Mouse (Mus musculus): ENCODE results near the gene Noc2l. TPM values are rescaled to one million over a fixed set of nuclear protein-coding genes. Genes with fewer than 3 reads are reported as not detected.

Noc2l gene
- polyA plus RNA-seq, 2 experiments, result 40.2 to 68.0 TPM

DNA sequence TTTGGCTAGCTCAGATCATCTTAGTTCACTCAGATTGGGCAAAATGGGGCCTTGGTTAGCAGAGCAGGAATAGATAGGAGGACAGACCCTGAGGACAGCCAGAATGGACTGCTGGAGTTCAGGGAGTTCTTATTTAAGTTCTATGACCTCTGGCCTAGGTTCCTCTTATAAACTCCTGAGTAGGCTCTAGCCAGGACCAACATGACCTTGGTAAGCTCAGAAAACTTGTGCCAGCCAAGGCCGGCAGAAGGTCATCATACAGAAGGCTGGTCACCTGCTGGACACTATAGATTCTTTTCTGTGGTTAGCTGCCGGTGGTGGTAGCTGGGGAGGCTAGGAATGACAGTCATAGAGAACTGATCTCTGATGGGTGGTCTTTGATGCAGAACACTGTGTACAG, 19.6 kb upstream of the Noc2l start:
- Histone ChIP-seq H3K9me3 (ENCODE audit: control insufficient read depth, low read length) (no peaks in the 10 kb centered on the region), H3K4me3 (ENCODE audit: insufficient read depth in 1 of 2, low read depth in 2 of 2, low read length in 2 of 2) (no peak overlapping the region), H3K9ac (replicated peaks) (no peak overlapping the region), H3K27me3 (ENCODE audit: control insufficient read depth, insufficient read depth, low read length) (no peaks in the 10 kb centered on the region), H3K4me2 (ENCODE audit: low read depth) (no peak overlapping the region), H3K36me3 (replicated peaks; ENCODE audit: control insufficient read depth, insufficient read depth, low read depth) (no peaks in the 10 kb centered on the region), H3K4me1 (replicated peaks; ENCODE audit: control insufficient read depth in 2 of 2, insufficient read depth in 2 of 2, low read length in 1 of 2) (no peaks in the 10 kb centered on the region), H3K27ac (no peak overlapping the region)
- ATAC-seq (ENCODE audit: insufficient read depth) (no peak), DNase-seq (ENCODE audit: low read depth in 3 of 3, low spot score in 3 of 3) (no peak)
- TF ChIP-seq EP300 (IDR thresholded peaks at IDR 0.05; ENCODE audit: low read depth), result no peak
- TF ChIP-seq CTCF (IDR thresholded peaks at IDR 0.05; ENCODE audit: low read depth), result no peak
- 67% methylated on average over 2 of the region's 2 CpGs for WGBS (ENCODE audit: insufficient replicate concordance)

GRCm38 (mm10) chr4:156217022-156217669, 18.7 kb upstream of the Noc2l start:
- TF ChIP-seq EP300 (IDR thresholded peaks at IDR 0.05; ENCODE audit: low read depth) (no peak), CTCF (IDR thresholded peaks at IDR 0.05; ENCODE audit: low read depth) (no peak)
- no peaks in the 10 kb centered on the region for H3K4me1 ChIP-seq (replicated peaks; ENCODE audit: control insufficient read depth in 2 of 2, insufficient read depth in 2 of 2, low read length in 1 of 2)
- H3K27me3 ChIP-seq (ENCODE audit: control insufficient read depth, insufficient read depth, low read length), result no peaks in the 10 kb centered on the region
- H3K4me3 ChIP-seq (ENCODE audit: insufficient read depth in 1 of 2, low read depth in 2 of 2, low read length in 2 of 2), result no peak overlapping the region
- ATAC-seq (ENCODE audit: insufficient read depth) (no peak), DNase-seq (ENCODE audit: low read depth in 3 of 3, low spot score in 3 of 3) (no peak)
- H3K27ac ChIP-seq, result no peak overlapping the region
- H3K9ac ChIP-seq (replicated peaks), result no peak overlapping the region
- WGBS (ENCODE audit: insufficient replicate concordance), result 71% methylated on average over 16 of the region's 16 CpGs
- no peaks in the 10 kb centered on the region for H3K36me3 ChIP-seq (replicated peaks; ENCODE audit: control insufficient read depth, insufficient read depth, low read depth)
- H3K4me2 ChIP-seq (ENCODE audit: low read depth), result no peak overlapping the region
- no peaks in the 10 kb centered on the region for H3K9me3 ChIP-seq (ENCODE audit: control insufficient read depth, low read length)

GRCm38 (mm10) chr4:156217838-156218237, 18.0 kb upstream of the Noc2l start:
- ATAC-seq (ENCODE audit: insufficient read depth) (no peak), DNase-seq (ENCODE audit: low read depth in 3 of 3, low spot score in 3 of 3) (no peak)
- Histone ChIP-seq H3K9me3 (ENCODE audit: control insufficient read depth, low read length) (no peaks in the 10 kb centered on the region), H3K4me2 (ENCODE audit: low read depth) (no peak overlapping the region), H3K27me3 (ENCODE audit: control insufficient read depth, insufficient read depth, low read length) (no peaks in the 10 kb centered on the region), H3K36me3 (replicated peaks; ENCODE audit: control insufficient read depth, insufficient read depth, low read depth) (no peaks in the 10 kb centered on the region), H3K4me1 (replicated peaks; ENCODE audit: control insufficient read depth in 2 of 2, insufficient read depth in 2 of 2, low read length in 1 of 2) (no peaks in the 10 kb centered on the region), H3K9ac (replicated peaks) (no peak overlapping the region), H3K27ac (no peak overlapping the region), H3K4me3 (ENCODE audit: insufficient read depth in 1 of 2, low read depth in 2 of 2, low read length in 2 of 2) (no peak overlapping the region)
- WGBS (ENCODE audit: insufficient replicate concordance), result 74% methylated on average over 16 of the region's 16 CpGs
- TF ChIP-seq EP300 (IDR thresholded peaks at IDR 0.05; ENCODE audit: low read depth) (no peak), CTCF (IDR thresholded peaks at IDR 0.05; ENCODE audit: low read depth) (no peak)

- DNase-seq (ENCODE audit: low read depth in 3 of 3, low spot score in 3 of 3) (no peak), ATAC-seq (ENCODE audit: insufficient read depth) (no peak)
- H3K4me1 ChIP-seq (replicated peaks; ENCODE audit: control insufficient read depth in 2 of 2, insufficient read depth in 2 of 2, low read length in 1 of 2), result no peaks in the 10 kb centered on the region
- no peaks in the 10 kb centered on the region for H3K27me3 ChIP-seq (ENCODE audit: control insufficient read depth, insufficient read depth, low read length)
- H3K4me3 ChIP-seq (ENCODE audit: insufficient read depth in 1 of 2, low read depth in 2 of 2, low read length in 2 of 2), result no peak overlapping the region
- H3K9ac ChIP-seq (replicated peaks), result no peak overlapping the region
- no peak overlapping the region for H3K27ac ChIP-seq
- TF ChIP-seq CTCF (IDR thresholded peaks at IDR 0.05; ENCODE audit: low read depth) (no peak), EP300 (IDR thresholded peaks at IDR 0.05; ENCODE audit: low read depth) (no peak)
- H3K36me3 ChIP-seq (replicated peaks; ENCODE audit: control insufficient read depth, insufficient read depth, low read depth), result no peaks in the 10 kb centered on the region
- H3K9me3 ChIP-seq (ENCODE audit: control insufficient read depth, low read length), result no peaks in the 10 kb centered on the region
- 66% methylated on average over 11 of the region's 11 CpGs for WGBS (ENCODE audit: insufficient replicate concordance)
- H3K4me2 ChIP-seq (ENCODE audit: low read depth), result no peak overlapping the region
Observed at GRCm38 (mm10) chr4:156219936-156220335, 15.9 kb upstream of the Noc2l start.

DNA sequence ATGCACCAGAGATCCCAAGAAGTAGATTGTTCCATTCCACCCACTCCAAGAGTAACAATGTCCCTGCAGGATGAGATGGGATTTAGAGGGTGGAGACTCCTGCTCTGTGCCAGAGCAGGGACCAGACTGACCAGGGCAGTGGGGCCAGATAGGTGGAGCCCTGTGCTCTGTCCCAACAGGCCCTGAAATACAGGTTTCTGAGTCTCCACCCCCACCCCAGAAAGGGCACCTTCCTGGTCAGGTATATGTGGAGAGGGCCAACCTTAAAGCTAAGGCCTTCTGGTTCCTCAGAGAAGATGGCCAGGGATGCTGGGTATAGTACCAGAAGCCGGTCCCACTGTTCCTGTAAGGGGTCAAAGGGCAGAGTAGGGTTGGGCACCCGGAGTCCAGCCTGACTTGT, 11.5 kb upstream of the Noc2l start:
- H3K4me2 ChIP-seq (ENCODE audit: low read depth), result no peak overlapping the region
- no peak for DNase-seq (ENCODE audit: low read depth in 3 of 3, low spot score in 3 of 3)
- no peaks in the 10 kb centered on the region for H3K9me3 ChIP-seq (ENCODE audit: control insufficient read depth, low read length)
- ATAC-seq (ENCODE audit: insufficient read depth), result no peak
- WGBS (ENCODE audit: insufficient replicate concordance), result 67% methylated on average over 2 of the region's 2 CpGs
- H3K27ac ChIP-seq, result no peak overlapping the region
- no peak overlapping the region for H3K4me3 ChIP-seq (ENCODE audit: insufficient read depth in 1 of 2, low read depth in 2 of 2, low read length in 2 of 2)
- no peak overlapping the region for H3K9ac ChIP-seq (replicated peaks)
- no peaks in the 10 kb centered on the region for H3K27me3 ChIP-seq (ENCODE audit: control insufficient read depth, insufficient read depth, low read length)
- no peaks in the 10 kb centered on the region; a peak in 1 of 4 replicates for H3K4me1 ChIP-seq (replicated peaks; ENCODE audit: control insufficient read depth in 2 of 2, insufficient read depth in 2 of 2, low read length in 1 of 2)
- H3K36me3 ChIP-seq (replicated peaks; ENCODE audit: control insufficient read depth, insufficient read depth, low read depth), result no peaks in the 10 kb centered on the region
- TF ChIP-seq CTCF (IDR thresholded peaks at IDR 0.05; ENCODE audit: low read depth) (no peak), EP300 (IDR thresholded peaks at IDR 0.05; ENCODE audit: low read depth) (no peak)
